Mouse (Mus musculus) gastrocnemius, postnatal 4 days (tissue): ENCODE data around the gene Abca7. TPM values are rescaled to one million over a fixed set of nuclear protein-coding genes. Genes with fewer than 3 reads are reported as not detected.

Experiments used
- DNase-seq, 2 experiments: peaks; one replicate each; pipeline ENCODE4 v3.0.0; 2021 to 2022; ENCODE audit warnings: low spot score in 2 of 2, mixed read lengths in 2 of 2
- total RNA-seq, 2 experiments: library from RNA; stranded (reverse); gene quantifications; 2 replicates each; pipeline ENCODE4 v1.2.3; 2021

Gene Abca7
- total RNA-seq, 2 experiments from 2014 or later: 4.8 to 4.9 TPM

DNA sequence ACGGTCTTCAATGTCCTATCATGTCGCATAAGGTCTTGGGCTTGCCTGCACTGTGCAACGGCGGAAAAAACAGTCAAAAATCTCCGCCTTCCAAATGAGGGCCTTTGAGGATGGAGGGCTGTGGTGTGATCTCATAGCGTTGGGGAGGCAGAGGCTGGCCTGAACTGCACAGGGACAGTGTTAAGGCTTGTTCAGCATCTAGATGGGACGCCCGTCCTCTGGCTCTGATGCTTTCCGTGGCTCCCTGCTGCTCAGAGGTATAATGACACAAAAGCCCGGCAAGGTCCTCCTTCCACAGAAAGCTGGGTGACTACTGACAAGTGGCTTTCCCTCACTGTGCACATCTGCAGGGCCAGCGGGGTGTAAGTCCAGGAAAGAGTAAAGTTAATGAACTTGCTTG lies 23.9 kb downstream of the Abca7 start:
- DNase-seq: no peak

DNA sequence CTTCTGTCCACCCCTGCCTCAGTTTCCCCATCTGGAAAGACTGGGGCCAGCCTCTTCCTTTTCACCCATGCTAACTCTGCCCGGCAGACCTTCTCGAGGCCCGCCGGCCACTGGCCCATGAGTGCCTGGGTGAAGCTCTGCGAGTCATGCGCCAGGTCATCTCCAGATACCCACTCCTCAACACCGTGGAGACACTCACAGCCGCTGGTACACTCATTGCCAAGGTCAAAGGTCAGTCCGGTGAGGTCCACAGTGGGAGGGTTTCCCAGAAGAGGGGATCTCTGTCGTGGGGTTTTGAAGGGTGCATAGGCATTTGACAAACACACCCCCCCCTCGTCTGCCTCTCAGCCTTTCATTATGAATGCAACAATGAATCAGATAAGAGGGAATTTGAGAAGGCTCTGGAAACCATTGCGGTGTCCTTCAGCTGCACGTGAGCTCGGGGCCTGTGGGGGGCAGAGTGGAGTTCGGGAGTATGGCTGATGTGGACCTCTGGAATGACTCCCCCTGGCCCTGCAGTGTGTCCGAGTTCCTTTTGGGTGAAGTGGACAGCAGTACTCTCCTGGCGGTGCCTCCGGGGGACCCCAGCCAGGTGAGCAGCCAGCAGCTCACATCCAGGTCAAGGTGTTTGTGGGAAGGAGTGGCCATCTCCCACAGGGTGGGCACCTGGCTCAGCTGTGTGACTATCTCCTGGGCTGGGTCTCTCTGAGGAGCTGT lies 24.5 kb downstream of the Abca7 start:
- DNase-seq: no peak

DNA sequence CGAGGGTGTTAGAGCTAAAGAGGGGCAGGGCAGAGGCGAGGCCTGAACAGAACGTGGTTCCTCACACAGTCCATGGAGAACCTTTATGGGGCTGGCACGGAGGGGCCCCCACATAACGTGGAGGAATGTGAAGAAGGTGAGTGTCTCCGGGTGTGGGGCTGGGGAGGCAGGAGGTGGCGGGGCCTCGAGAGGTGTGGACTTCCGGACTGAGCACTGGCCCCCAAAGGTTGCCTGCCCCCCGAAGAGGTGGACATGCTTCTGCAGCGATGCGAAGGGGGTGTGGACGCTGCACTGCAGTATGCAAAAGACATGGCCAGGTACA lies 25.0 kb downstream of the Abca7 start:
- no peak for DNase-seq

DNA sequence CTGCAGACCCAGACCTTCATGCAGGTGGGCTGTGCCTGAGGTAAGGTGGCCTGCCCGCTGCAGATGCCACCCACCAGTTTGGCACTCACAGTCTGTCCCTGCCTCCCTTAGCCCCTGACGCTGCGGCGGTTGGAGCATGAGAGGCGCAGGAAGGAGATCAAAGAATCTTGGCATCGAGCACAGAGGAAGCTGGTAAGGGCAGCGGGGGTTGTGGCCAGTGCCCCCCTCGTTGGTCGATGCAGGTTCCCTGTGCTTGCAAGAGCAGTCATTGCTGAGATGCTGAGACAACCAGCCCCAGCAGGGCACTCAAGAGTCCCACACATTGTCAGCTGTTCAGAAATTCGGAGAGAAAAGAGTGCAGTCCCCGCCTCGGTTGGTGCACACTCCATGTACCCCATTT lies 25.9 kb downstream of the Abca7 start:
- DNase-seq: no peak

DNA sequence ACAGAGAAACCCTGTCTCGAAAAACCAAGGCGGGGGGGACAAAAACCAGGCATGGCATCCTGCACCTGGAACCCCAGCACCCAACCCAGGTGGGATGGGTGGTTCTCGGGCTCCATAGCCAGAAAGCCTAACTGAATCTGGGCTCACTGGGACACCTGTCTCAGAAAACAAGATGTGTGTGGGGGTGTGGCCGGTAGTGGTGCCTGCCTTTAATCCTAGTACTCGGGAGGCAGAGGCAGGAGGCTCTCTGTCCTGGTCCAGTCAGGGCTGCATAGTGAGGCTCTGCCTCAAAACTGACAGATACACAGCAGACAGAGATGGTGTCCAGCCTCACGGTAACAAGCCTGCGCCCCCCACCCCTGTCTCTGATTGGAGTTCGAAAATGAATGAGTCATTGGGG lies 26.5 kb downstream of the Abca7 start:
- DNase-seq: no peak

DNA sequence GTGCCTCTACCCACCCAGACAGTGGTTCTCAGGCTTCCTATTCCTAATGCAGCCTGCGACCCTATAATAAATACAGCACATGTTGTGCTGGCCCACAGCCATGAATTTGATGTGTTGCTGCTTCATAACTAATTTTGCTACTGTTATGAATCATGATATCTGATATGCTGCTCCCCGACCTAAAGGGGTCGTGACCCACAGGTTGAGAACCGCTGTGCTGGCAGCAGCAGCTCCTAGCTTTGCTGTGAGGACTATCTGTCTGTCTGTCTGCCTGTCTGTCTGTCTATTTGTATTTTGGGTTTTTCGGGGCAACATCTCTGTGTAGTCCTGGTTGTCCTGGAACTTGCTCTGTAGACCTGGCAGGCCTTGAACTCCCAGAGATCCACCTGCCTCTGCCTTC lies 27.5 kb downstream of the Abca7 start:
- DNase-seq: no peak

DNA sequence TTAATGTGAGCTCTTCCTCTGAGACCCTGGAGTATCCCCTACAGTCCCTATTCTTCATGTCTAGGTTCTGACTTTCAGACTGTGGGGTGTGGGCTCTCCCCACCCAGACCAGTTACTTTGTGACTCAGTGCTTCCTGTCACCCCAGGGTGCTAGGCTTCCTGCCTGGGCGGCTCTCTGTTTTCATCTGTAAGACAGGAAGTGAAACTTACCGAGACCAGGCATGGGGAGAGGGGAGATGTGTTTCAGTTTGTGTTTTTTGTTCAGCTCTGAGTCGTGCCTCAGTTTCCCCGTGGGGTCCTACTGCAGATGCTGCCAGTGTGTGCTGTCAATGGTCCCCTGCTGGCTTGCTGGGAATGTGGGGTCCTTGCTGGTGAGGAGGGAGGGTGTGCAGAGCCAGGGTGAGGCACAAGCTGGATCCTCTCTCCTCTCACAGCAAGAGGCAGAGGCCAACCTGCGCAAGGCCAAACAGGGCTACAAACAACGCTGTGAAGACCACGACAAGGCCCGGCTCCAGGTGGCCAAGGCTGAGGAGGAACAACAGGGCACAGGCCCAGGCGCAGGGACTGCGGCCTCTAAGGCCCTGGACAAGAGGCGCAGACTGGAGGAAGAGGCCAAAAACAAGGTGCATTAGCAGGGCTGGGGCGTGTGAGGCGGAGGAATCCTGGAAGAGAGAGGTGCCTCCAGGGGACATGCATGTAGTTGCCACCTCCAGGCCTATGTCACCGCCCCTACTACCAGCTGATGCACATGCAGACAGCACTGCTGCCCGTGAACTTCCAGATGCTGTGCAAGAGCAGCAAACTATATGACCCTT lies 28.1 kb downstream of the Abca7 start:
- DNase-seq: no peak

DNA sequence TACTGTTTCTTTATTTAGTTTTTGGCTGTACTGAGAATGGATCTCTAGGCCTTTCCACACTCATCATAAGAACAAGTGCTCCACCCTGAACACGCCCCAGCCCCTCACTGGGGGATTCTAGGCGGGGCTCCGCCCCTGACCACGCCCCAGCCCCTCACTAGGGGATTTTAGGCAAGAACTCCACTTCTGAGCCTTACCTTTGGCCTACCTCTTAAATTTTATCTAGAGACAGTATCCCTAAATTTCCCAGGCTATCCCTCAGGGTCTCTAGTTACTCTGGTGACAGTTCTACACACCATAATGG lies 28.7 kb downstream of the Abca7 start:
- DNase-seq: no peak

DNA sequence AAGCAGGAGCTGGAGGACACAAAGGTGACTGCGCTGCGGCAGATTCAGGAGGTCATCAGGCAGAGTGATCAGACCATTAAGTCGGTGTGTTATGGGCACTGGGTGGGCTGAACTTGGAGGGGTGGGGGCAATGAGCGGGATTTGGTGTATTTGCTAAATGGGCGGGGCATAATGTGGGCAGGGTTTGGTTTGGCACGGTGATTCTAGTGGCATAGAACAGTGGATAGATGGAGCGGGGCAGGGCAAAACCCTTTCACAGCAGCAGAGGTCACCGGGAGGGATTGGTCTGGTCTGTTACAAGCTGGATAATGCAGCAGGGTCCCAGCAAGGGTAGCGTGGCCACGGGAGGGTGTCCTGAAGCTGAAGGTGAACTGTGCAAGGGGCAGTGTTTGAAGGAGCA lies 29.2 kb downstream of the Abca7 start:
- DNase-seq: no peak

DNA sequence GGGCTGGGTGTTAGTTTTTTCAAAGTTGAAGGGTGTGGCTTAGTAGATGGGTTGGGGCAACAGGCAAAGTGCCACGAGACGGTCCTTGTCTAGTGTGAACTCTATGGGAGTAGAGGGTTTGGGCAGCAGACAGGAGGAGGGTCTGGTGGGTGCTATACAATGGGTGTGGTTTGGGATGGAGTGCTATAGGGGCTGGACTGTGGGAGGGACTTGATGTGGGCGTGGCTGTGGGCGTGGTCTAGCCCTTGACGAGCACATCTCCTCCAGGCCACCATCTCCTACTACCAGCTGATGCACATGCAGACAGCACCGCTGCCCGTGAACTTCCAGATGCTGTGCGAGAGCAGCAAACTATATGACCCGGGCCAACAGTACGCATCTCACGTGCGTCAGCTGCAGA lies 29.6 kb downstream of the Abca7 start:
- no peak for DNase-seq

DNA sequence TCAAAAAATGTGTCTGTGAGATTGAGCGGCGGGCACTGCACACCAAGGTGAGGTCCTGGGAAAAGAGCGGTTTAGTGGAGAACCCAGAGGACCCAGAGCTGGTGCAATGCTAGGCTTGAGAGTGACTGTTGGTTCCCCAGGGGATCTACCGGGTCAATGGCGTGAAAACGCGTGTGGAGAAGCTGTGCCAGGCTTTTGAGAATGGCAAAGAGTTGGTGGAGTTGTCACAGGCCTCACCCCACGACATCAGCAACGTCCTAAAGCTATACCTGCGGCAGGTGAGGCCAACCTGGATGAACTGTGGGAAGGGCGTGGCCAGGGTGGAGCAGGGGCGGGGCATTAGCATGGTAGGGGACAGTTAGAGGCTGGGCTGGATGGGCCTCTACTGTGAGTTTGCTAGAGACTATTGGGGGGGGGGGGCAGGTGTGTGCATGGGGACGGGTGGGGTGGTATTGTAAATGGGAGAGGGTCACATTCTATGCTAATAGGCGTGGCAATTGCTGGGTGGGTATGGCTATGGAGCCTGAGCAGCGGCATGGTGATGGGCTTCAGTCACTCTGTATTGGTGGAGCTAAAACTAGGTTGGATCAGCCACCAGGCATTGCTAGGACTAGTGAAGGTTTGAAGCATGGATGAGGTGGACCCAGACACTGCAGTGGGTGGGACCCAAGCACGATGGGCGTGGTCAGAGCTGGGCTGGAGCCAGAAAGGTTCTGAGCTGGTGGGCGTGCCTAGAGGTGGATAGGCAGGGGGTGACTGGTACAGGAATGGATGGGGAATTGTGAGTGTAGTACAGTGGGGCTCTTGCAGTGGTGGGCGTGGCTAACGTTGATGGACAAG lies 31.6 kb downstream of the Abca7 start:
- no peak for DNase-seq

DNA sequence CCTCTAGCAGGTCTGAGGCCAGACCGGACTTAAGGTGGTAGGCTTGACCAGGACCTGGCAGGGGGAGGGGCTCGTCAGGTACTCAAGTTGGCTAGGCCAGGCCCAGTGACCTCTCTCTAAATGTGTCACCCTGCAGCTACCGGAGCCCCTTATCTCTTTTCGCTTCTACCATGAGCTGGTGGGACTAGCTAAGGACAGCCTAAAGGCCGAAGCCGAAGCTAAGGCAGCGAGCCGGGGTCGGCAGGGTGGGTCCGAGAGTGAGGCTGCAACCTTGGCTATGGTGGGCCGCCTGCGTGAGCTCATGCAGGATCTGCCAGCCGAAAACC lies 32.2 kb downstream of the Abca7 start:
- no peak for DNase-seq

DNA sequence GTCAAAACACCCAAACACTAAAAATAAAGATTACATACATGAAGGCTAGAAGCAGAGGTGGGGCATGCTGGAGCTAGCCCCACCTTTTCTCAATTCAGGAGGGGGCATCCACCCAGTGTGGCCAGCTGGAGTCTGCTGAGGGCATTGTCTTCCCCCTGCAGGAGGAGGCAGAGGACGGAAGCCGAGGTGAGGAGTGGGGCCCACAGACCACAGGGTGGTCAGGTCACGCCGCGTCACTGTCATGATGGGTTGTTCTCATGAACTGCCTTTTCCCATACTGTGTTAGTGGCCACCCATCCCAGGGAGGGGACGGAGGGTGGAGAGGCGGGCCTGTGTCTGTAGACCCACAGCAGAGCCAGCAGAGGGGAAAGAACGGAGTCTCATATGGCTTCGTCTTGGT lies 33.9 kb downstream of the Abca7 start:
- DNase-seq: no peak

DNA sequence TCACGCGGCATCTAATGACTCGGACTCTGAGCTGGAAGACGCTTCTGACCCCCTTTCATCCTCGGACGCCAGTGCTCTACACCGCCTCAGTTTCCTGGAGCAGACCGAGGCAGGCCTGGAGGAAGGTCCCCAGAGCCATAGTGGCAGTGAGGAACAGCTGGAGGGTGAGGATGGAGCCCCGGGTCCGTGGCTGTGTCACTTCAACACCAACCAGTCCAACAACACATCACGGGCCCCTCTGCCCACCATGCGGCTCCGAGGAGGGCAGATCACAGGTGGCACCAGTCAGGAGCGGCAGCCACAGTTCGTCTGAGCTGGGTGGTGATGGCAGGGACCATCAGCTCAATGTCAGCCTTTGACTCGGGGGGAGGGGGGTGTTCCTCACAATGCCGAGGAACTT lies 34.4 kb downstream of the Abca7 start:
- DNase-seq: no peak

DNA sequence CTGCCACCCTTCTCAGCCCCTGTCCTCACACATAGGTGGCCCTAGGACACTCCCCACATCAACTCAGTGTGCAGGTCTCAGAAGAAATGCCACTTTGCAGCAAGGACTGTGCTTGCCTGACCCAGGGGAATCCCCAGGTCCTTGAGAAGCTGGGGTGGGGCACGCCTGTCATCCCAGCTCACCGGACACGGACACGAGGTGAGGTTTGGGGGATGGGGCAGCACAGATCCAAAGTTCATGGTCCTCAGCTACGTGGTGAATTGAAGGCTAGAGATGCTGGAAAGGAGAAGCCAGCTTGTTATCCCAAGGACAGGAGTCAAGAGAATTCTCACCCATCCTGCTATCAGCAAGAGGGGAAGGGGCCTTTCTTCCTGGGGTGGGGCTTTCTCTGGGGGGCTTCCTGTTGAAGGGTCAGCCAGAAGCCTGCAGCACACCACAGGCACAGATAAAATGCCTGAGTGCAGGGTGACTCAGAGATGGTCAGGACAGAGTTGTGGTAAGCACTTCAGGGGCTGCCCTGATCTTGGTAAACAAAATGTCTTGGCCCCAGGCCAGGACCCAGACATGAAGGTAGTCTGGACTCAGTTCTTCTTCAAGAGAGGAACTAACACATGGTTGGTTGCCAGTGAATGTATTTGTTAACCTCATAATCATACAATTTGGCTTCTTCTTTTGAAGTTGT lies 36.6 kb downstream of the Abca7 start:
- no peak for DNase-seq

DNA sequence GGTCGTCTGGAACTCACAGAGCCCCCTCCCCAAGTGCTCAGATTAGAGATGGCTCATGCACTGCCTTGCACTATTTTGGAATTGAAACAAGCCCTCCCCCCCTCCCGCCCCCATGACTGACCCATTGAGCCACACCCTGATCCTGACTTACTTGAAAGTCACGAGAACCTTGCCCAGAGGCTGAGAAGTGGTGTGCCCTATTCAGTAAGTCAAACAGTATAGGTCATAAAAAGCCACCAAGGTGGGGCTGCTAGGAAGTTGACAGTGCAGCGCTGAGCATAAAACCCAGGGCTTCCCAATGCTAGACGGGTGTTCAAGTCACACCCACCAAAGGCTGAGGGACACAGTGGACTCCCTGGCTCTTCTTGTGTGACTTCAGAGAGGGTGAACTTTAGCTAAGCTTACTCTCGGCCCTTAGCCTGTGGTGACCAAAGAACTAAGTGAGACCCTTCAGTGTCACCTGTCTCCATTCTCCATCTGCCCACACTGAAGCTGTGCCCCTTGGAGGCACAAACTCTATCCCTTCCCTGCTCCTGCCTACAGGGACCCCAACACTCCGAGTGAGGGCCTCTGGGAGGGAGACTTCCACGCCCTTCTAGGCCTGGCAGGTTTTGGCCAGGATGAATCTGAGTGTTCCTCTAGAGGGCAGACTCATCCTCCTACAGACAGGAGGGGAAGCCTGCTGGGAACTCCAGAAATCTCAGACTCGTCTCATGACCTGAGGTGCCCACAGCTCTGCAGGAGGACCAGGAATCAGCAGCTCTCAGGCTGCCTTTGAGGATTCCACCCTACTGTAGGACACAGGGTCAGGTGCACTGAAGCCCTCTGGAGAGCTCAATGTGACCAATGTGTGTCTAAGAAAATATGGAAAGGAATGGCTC lies 37.5 kb downstream of the Abca7 start:
- no peak for DNase-seq

DNA sequence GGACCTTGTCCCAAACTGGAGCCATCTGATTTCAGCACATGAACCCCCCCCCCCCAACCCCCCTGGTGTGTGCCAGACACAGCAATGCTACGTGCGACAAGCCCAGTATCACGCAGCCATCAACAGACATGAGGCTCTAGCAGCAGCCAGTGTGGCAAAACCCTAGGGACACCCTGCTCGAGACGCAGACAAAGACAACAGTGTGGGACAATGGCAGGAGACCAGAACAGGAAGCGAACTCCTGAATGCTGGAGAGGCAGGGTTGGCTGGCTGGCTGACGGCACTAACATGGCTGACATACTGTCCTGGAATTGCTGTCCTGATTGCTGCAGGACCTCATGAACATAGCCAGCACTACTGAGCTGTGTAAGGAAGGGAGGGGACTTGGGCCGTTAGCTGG lies 38.9 kb downstream of the Abca7 start:
- DNase-seq: no peak

DNA sequence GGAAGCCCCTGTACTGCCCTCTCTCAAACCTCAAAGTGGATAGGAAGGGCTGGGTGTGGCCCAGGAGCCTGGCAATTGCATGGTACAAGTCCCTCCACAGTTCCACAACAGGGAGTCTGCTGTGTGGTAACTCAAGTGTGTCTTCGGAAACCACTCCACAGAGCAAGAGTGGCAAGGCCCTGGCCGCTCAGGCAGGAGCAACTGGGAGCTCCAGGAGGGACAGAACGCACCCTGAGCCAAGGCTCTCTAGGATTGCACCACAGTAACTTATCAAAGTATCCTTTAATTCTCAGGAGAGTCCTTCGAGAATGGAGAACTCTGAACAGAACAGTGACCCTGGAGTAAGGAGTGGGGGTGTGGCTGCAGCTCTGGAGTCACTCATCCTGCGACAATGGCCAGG lies 39.4 kb downstream of the Abca7 start:
- DNase-seq: no peak

DNA sequence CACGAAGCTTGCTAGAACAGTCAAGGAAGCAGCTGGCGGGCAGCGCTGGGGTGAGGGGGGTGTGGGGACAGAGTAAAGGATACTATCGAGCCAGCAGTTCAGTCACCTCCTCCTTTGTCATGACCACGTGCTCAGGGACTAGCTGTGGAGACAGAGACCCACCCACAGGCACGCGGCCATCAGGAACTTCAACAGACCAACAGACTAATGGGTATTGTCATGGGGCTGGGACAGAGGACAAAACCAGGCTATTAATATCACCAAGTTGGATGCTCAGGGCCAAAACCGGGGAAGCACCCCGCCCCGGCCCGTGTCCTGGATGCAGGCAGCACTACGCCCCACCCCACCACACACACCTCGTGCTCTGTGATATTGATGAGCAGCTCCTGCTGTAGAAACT lies 40.5 kb downstream of the Abca7 start:
- DNase-seq: no peak

DNA sequence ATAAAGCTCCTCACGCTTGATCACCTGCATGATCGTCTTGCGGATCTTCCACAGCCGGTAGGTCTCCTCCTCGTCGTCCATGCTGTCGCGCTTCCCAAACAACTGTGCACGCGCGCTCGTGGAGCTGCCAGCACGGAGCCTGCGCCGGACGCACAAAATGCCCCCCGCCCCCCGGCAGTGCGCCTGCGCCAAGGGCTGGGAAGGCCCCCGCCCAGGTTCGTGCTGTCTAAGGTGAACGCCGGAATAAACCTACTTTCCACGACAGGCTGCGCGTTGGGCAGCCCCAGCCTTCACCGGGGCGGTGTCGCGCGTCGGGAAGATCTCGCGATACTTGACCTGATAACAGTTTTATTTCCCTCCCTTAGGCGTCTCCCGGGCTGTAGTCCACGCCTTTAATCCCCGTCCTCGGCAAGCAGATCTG lies 43.3 kb downstream of the Abca7 start, which contains the start of gene Polr2e:
TSS of gene Polr2e (minus strand) at position 237 of the 421 bp plus-strand sequence.
- peak; percentile 95 to 96 for DNase-seq
